Mouse (Mus musculus) embryonic fibroblast, embryonic 13.5 days (primary cell): Measurements from ENCODE around the gene Lexm.

Source experiments
- CTCF ChIP-seq: IDR thresholded peaks from 2 replicates; pipeline ENCODE4 v1.5.1; 2011; ENCODE audit warnings: mild to moderate bottlenecking, control low read depth, low read length, moderate library complexity, borderline replicate concordance; ENCODE audit not compliant: insufficient read depth
- POLR2A ChIP-seq: IDR thresholded peaks from 2 replicates; pipeline ENCODE4 v1.6.1; 2011; ENCODE audit warnings: low read depth, mild to moderate bottlenecking, control low read depth, low read length, moderate library complexity

DNA sequence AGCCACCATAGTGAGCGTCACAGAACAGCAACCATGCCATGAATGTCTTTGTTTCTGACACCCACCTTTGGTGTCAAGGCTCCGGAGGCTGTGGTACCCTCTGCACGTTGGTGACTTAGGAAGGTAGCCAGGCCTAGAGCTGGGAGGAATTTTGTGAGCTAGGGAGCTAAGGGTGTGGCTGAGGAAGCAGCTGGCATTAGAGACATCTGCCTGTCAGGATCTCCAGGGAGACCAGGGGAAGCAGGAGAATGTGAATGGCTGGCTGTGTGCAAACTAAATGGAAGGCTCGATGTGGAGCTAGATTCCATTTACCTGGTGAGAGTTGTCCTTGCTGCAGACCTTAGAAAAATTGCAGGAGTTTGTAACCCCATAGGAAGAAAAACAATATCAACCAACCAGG is 32.4 kb downstream of the Lexm start:
- TF ChIP-seq POLR2A = no peak
- TF ChIP-seq CTCF = no peak
